Mouse (Mus musculus): ENCODE measurements around the gene Gaa.
"Not testable (repeated sequence)": the region's sequence is repeated elsewhere in the genome, so short reads cannot be mapped to it uniquely, and the experiment has no call there.

The Gaa gene

DNA sequence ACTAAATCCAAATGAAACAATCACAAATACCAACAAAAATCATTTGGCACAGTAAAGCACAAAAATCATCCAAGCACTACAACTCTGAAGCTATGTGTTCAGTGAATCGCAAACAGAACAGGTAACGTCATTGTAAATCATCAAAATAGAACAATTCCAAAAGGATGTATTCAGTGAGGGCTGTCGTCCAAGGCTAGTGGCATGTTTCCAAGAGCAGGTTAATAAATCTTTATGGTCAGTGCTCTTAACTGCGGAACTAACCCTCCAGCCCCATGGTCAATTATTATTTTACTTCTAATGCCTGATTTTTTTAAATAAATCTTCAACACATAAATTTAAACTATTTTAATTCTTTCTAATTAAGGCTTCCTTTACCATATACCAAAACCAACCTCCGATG is 11.1 kb upstream of the Gaa start:
- not testable (repeated sequence) for DNase-seq

DNA sequence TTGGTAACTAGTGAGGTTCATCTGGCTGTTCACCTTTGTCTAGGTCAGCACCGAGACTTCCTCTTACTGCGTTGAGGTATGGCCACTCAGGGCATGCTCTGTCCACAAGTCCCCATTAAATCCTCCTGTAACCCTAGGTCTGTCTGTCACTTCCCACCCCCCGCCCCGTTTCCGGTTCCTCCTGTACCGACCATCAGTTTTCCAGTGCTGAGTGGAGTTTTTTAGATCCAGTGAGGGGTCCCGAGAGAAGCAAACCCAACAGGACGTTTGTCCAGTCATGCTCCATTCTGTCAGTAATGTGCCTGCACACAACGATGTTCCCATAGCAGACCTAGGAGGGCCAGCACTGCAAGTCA is 9.5 kb upstream of the Gaa start:
- no peak for DNase-seq

DNA sequence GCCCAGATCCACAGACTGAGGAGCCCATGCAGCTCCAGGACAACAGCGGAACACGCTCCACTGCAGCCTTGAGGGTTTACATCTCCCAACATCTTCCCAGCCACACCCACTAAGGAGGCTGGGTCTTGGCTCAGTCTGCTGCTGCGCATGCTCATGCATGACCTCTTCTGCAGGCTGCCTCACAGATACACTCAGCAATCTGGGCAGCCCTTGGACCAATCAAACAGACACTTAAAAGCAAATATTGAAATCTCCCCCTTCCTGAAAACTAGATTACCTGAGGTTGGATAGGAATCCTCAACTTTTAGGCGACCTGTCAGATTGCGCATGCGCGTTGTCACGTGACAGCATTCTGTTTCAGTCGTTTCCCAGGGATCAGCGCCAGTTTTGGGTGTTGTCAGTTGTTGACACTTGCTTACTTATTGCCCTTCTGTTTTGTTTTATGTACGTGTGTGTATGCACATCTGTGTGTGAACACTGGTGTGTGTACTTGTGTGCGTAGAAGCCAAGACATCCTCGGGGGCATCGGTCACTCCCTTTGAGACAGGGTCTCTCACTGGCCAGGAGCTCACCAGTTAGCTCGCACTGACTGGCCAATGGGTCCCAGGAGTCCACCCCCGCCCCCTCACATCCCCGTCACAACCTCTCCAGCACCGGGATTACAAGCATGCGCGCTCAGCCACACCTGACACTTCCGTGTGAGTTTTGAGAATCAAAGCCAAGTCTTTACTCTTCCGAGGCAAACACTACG is 8.9 kb upstream of the Gaa start:
- peak; percentile 62 for DNase-seq

- DNase-seq = no peak
Measured at GRCm38 (mm10) chr11:119259977-119260376, 7.7 kb upstream of the Gaa start.

DNA sequence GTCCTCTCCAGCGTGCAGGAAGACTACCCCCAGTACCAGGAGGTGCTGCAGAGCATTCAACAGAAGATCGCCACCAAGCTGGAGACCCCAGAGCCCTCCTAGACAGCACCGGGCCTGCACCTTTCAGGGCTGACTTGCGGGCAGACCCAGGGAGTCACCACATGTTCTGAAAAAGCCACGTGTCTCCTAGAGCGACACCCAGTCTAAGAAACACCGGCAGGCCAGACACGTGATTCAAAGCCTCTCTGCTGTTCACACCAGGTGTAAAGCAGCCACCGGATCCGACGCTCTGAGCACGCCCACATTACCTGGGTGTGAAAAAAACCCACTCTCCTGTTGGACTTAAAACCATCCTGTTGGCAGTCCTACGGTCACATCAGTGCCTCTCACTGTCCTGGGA is 3.3 kb upstream of the Gaa start:
- DNase-seq = no peak

DNA sequence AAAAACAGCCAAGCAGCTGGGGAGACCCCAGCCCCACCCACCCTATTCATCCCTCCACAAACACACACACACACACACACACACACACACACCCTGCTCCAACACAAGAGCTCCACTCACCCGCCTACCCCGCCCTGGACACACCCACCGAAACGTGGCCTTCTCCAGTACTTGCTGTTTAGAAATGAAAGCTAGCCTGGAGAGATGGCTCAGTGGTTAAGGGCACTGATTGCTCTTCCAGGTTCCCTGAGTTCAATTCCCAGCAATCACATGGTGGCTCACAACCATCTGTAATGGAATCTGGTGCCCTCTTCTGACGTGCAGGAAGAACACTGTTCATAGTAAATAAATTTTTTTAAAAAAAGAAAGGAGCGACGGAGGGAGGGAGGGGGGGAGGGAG is 1.9 kb upstream of the Gaa start:
- no peak for DNase-seq

GRCm38 (mm10) chr11:119267241-119267674 is 429 bp upstream of the Gaa start:
- peak; percentile 79 for DNase-seq

DNA sequence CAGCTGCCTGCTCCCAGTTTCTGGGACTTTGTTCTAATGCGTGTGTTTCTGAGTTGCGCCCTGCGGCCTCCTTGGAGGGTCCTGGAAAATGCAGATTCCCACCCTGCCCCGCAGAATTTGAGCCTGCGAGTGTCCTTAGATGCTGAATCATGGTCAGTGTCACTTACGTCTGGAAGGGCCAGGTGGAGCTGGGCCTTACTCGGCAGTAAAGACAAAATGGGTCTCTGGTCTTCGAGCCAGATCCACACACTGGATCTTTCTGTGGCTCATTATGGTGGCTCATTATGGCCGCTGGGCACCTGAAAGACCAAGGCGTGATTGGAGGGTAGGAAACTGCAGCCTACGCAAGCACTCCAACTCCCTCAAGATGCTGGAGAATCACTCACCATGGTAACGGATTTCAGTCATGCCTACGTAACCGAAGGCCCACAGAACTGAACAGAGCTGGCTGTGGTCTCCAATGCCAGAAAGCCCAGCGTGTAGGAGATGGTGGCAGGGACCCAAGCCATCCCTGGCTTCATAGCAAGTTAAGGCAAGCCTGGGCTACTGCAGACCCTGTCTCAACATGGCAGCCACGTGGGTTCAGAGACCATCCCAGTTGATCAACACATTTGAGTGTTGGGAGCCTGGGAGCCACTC is 989 bp downstream of the Gaa start:
- DNase-seq = no peak

GRCm38 (mm10) chr11:119272492-119272891 is 4.8 kb downstream of the Gaa start:
- DNase-seq = not testable (repeated sequence)

DNA sequence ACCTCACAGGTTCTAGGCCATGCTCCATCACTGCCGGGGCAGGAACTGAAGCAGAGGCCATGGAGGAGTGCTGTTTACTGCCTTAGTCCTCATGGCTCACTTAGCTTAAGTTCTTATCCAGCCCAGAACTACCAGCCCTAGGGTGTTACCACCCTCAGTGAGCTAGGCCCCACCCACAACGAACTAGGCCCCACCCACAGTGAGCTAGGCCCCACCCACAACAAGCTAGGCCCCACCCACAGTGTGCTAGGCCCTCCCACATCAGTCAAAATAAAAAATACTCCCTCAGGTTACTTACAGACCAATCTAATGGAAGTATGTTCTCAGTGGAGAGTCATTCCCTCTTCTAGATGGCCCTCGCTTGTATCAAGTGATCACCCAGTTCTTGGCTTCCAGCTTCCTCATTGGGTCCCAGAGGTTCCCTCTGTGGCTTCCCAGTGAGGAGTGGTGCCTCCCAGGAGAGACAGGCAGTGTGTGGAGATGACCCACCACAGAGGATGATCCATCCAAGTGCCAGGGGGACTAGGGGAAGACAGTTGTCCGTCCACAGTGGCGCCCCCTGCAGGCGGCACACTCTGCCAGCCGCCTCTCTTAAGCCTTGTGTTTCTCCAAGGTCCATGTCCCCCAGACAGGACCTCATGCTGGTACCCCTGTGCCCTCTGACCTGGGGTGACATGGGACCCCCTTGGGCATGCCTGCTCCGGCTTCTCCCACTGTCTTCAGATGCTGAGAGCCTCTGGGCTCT is 5.7 kb downstream of the Gaa start:
- DNase-seq = no peak

GRCm38 (mm10) chr11:119281030-119281429 is 13.3 kb downstream of the Gaa start:
- DNase-seq = no peak

DNA sequence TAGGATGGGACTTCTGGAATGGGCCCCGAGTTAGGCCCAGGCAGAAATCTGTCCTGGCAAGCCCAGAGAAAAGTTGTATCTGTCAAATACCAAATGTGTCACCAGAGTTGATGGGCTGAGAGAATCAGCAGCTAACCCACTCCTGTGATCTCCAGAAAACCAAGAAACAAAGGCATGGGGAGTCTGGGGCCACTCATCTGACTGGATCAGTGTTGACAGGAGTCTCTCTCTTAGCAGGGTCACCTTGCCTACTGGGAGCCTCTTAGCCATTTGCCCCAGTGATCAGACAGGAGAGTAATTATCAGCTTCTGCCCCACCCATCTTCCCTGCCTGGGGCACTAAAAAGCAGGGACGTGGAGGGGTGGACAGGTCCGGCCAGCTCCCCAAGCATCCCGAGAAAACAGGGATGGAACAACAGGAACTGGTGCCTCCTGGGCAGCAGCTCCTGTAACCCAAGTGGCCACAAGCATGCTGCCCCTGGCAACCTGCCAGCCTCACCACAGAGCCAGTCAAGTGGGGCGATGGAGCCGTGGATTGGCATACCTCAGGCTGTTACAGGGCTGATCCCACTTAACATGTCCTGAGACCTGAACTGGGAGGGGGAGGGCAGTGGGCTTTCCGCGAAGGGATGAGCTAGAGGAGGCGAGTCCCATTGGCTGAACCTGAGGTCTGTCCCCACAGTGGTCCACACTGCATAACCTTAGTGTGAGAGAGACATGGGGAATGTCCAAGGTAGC is 18.3 kb downstream of the Gaa start:
- no peak for DNase-seq

GRCm38 (mm10) chr11:119287207-119287992 is 19.7 kb downstream of the Gaa start:
- no peak for DNase-seq

DNA sequence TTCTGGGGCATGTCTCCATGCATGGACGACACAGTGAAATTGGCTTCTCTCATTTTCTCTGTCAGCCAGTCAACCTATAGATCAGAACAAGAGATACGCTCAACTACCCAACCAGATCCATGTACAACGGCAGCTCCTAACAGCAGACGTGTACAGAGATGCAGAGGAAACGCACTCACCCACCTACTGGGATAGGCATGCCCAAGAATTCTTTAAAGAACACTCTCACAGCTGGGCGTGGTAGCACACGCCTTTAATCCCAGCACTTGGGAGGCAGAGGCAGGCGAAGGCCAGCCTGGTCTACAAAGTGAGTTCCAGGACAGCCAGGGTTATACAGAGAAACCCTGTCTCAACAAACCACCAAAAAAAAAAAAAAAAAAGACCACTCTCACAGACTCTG is 25.2 kb downstream of the Gaa start:
- not testable (repeated sequence) for DNase-seq

GRCm38 (mm10) chr11:119297996-119298395 is 30.3 kb downstream of the Gaa start:
- DNase-seq = no peak

GRCm38 (mm10) chr11:119298917-119299316 is 31.2 kb downstream of the Gaa start:
- no peak for DNase-seq

DNA sequence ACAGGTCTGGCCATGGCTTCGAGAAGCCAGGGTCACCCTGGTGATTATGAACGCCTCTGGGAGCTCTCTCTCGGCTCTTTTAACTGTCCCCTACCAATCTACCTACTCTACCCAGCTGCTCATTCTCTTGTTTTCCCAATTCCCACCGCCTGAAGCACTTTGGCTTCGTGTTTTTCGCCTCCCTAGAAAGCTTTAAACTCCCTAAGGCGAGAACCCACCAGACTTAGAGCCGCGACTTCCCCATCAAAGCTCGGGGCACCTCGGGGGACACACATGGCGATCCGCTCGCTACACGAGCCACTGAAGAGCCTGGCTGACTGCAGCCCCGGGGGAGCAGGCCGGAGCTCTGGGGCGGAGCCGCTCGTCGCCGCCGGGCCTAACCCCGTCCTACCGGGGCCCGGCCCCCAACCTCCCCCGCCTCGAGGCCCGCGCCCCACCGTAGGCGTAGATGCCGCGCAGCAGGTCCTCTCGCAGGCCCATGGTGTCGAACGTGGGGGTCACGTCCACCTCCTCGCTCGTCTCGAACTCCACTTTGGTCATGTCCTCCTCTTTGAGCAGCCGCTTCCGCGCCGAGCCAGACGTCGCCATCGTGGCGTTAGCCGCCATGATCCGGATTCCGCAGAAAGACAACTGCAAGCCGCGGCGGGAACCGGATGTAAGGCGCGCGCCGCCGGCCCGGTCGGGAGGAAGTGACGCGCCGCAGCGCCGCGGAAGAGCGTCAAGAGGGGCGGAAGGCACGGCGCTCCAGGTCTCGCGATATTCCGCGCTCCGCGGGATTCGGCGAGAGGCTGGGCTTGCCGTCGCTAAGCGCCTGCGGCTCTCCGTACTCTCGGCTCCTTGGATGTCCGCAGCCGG is 31.9 kb downstream of the Gaa start, which contains the start of gene Eif4a3:
TSS of gene Eif4a3 (minus strand) at position 699 of the 855 bp plus-strand sequence.
- peak; percentile 94 for DNase-seq

DNA sequence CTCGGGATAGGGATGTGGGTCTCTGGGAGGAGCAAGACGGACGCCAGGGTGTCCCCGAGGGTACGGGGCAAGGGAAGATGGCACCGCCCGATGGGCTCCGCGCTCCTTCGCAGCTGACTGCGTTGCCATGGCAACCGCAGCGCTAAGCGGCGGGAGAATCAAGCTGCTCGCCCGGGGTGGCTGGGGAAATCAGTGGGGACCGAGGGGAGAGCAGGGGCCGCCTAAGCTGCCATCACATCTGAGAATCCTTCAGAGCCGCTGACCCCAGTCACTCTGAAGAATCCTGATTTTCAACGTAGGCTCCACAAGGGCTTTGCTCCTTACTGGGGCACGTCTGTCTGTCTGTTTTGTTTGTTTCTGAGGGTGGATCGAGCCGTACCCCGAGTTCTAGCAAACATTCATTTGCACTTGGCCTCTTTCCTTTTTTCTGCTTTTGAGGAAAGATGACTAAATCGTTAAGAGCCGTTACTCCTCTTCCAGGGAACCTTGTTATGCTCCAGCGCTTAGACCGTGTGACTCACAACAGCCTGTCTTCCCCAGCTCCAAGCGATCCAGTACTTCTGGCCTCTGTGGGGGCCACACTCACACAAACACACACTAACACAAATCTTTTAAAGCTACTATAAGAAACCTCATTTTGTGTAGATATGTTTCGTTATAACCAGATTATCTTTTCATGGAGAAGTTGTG is 32.7 kb downstream of the Gaa start:
- DNase-seq = no peak

GRCm38 (mm10) chr11:119300986-119301385 is 33.3 kb downstream of the Gaa start:
- no peak for DNase-seq

DNA sequence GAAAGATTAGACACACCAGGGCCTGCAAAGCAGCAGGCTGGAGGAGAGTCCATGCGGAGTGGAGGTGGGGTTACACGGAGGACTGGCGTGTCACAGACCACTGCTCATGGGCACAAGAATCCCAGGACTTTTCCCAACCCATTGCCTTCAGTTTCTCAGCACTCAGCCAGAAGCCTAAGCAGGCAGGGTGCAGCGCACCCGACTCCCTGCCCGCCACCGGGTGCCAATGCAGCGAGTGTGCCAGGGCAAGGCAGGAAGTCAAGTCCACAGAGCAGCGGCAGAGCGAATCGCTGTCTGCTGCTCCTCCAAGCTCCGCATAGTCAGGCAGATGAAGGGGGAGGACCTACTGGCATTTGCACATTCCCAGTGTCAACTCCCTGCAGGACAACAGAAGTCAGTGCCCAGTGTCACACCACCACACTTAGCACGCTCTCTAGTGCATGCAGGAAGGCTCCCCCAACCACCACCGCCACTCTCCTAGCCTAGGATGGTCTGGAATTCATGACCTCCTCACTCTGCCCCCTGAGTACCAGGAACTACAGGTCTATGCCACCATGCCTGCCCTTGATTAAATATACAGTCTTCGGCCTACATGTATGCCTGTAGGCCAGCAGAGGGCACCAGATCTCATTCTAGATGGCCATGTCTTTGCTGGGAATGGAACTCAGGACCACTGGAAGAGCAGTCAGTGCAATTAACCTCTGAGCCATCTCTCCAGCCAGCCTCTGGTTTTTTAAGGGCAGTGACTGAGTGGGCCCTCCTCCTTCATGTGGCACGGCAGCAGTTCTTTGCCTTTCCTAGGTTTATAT is 37.4 kb downstream of the Gaa start:
- DNase-seq = no peak

Measured in cerebellum, adult 11 months (tissue).